Mouse (Mus musculus): ENCODE measurements around the gene D130052B06Rik. TPM values are rescaled to one million over a fixed set of nuclear protein-coding genes. Genes with fewer than 3 reads are reported as not detected.

The D130052B06Rik gene
- polyA plus RNA-seq (2014; fragmentation: Illumina TruSeq; extraction: RNeasy Lipid Tissue Mini Kit (QIAGEN cat#74804); ENCODE audit: insufficient read depth, low read depth, low replicate concordance): not detected

DNA sequence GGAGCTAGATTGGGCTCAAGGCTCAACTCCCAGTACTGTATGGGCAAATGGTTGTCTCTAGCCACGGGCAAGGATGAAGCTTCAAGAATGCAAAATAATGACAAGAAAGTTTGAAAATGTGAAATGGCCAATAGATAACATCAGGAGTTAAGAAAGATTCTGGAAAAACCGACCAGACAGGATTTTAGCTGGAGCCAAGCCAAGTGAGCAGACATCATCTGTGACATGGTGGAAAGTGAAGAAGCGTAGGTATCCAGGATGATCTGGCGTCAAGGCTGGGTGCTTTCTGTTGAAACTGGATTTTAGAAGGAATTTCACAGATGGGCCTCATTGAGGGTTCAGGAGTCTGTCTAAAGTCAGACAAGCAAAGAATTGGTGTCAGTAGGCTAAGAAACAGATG, at the start of gene D130052B06Rik:
Gene D130052B06Rik, plus strand, starts transcription at position 317 of the 400 bp plus-strand sequence.

DNA sequence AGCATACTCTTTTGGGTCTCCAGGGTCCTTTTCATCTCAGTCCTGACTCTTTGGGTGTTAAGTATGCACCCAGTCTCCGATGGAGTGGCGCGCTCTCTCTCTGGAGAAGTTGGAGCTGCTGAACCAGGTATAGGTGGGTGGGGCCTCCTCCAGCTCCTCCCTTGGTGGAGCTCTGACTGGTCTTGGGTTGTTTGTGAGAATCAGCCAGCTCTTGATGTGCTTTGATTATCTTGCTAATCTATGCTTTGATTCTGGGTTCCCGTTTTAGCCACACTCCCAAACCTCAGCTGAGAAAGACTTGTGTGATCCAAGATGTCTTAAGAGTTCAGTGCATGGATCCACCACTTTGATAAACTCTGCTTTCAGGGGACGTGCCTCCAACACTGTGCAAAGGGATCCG, 20.2 kb upstream of the D130052B06Rik start, which contains the start of gene Gabrp:
Gene Gabrp, minus strand, starts transcription at position 101 of the 400 bp plus-strand sequence.

Other genes starting within 250 kb of the D130052B06Rik start
- 0.32 TPM for gene Ranbp17, start 85.6 kb upstream of the D130052B06Rik start, polyA plus RNA-seq (2014; fragmentation: Illumina TruSeq; extraction: RNeasy Lipid Tissue Mini Kit (QIAGEN cat#74804); ENCODE audit: insufficient read depth, low read depth, low replicate concordance)
- gene Gabrp, start 20.3 kb upstream of the D130052B06Rik start, polyA plus RNA-seq (2014; fragmentation: Illumina TruSeq; extraction: RNeasy Lipid Tissue Mini Kit (QIAGEN cat#74804); ENCODE audit: insufficient read depth, low read depth, low replicate concordance): 30.3 TPM